Mouse (Mus musculus) liver, embryonic 14.5 days (tissue): Measurements from ENCODE around the gene Rft1. TPM values are rescaled to one million over a fixed set of nuclear protein-coding genes. Genes with fewer than 3 reads are reported as not detected.

Source experiments
- ATAC-seq: fragments of 200-750 bp; cut with Nextera tagmentation; 2 replicates; pipeline ENCODE4 v1.8.0; 2017; ENCODE audit warnings: moderate number of reproducible peaks, mild to moderate bottlenecking, moderate library complexity; ENCODE audit not compliant: insufficient read depth
- DNase-seq, 3 experiments: peaks; one replicate each; pipeline ENCODE4 v3.0.0-alpha.2; 2012 to 2013; ENCODE audit warnings: low read depth in 3 of 3, low spot score in 3 of 3
- H3K27ac ChIP-seq: fragments of 300-500 bp; sonication (generic); 2 replicates; pipeline ENCODE4 v1.5.1; 2014; ENCODE audit warnings: moderate library complexity, mild to moderate bottlenecking, control low read depth, inconsistent platforms
- H3K27me3 ChIP-seq: fragments of 300-500 bp; sonication (generic); 2 replicates; pipeline ENCODE4 v1.6.1; 2014; ENCODE audit warnings: mild to moderate bottlenecking, low read length, moderate library complexity; ENCODE audit not compliant: control insufficient read depth, insufficient read depth
- H3K36me3 ChIP-seq: fragments of 300-500 bp; sonication (generic); replicated peaks from 2 replicates; pipeline ENCODE4 v1.6.1; 2014; ENCODE audit warnings: low read depth; ENCODE audit not compliant: control insufficient read depth, insufficient read depth
- H3K4me1 ChIP-seq, 2 experiments: fragments of 200-500 bp in 1 of 2; fragments of 300-500 bp in 1 of 2; sonication (generic) in 1 of 2; replicated peaks; 2 replicates each; pipeline ENCODE4 v1.6.1; 2012 to 2014; ENCODE audit warnings: antibody characterized with exemption in 1 of 2, inconsistent platforms in 1 of 2, low read length in 1 of 2; ENCODE audit not compliant: control insufficient read depth in 2 of 2, insufficient read depth in 2 of 2
- H3K4me2 ChIP-seq: fragments of 300-500 bp; sonication (generic); 2 replicates; pipeline ENCODE4 v1.6.1; 2014; ENCODE audit warnings: low read depth, mild to moderate bottlenecking, control low read depth, moderate library complexity
- H3K4me3 ChIP-seq, 2 experiments: fragments of 200-500 bp in 1 of 2; fragments of 300-500 bp in 1 of 2; sonication (generic) in 1 of 2; 2 replicates each; pipeline ENCODE4 v1.5.1; 2012 to 2014; ENCODE audit warnings: low read depth in 2 of 2, low read length in 2 of 2, mild to moderate bottlenecking in 2 of 2, control low read depth in 1 of 2, inconsistent platforms in 1 of 2, moderate library complexity in 1 of 2; ENCODE audit not compliant: insufficient read depth in 1 of 2
- H3K9ac ChIP-seq: fragments of 300-500 bp; sonication (generic); replicated peaks from 2 replicates; pipeline ENCODE4 v1.6.1; 2014; ENCODE audit warnings: mild to moderate bottlenecking, control low read depth, moderate library complexity
- H3K9me3 ChIP-seq: fragments of 300-500 bp; sonication (generic); 2 replicates; pipeline ENCODE4 v1.6.1; 2016; ENCODE audit warnings: low read length, mixed read lengths; ENCODE audit not compliant: control insufficient read depth
- CTCF ChIP-seq: IDR thresholded peaks from 2 replicates; pipeline ENCODE4 v1.5.1; 2016; ENCODE audit warnings: antibody characterized with exemption, low read depth, control low read depth
- EP300 ChIP-seq: IDR thresholded peaks from 2 replicates; pipeline ENCODE4 v1.6.1; 2016; ENCODE audit warnings: antibody characterized with exemption, low read depth
- WGBS: fragments of 180-500 bp; shearing (Covaris S2); extraction: QIAGEN DNeasy Blood & Tissue Kit; methylation state at CpG from one replicate; pipeline ENCODE4 v1.1.7; 2014; ENCODE audit not compliant: insufficient replicate concordance; 5-methylcytosine and 5-hydroxymethylcytosine counted together
- polyA plus RNA-seq, 2 experiments: library from polyadenylated mRNA; depleted of rRNA in 1 of 2; stranded (reverse) in 1 of 2; unstranded in 1 of 2; fragments of >200 nt; fragmentation: Nextera tagmentation in 1 of 2; extraction: Ambion mirVana in 1 of 2; gene quantifications; 2 replicates each; pipeline versions ENCODE4 v1.2.1 to v1.2.3; 2012 to 2014

The Rft1 gene
- 3.0 and 3.4 TPM in 2 replicates for polyA plus RNA-seq (2012; rRNA removed)
- polyA plus RNA-seq (2014; fragmentation: Nextera tagmentation; extraction: Ambion mirVana): 2.8 and 2.9 TPM in 2 replicates

- TF ChIP-seq CTCF (peak; percentile 55), EP300 (no peak)
- H3K4me2 ChIP-seq: peak within 1 kb of the TSS; percentile 75
- H3K9ac ChIP-seq: peak within 1 kb of the TSS; percentile 75
- H3K36me3 ChIP-seq: no peaks in the 10 kb centered on the region
- no peaks in the 10 kb centered on the region for H3K27me3 ChIP-seq
- H3K9me3 ChIP-seq: no peaks in the 10 kb centered on the region
- H3K4me3 ChIP-seq: peak within 1 kb of the TSS; percentile 68 to 97
- ATAC-seq: peak; percentile 95
- H3K27ac ChIP-seq: no peak within 1 kb of the TSS
- 2% methylated on average over 38 of the region's 38 CpGs for WGBS
- DNase-seq: peak; percentile 88 to 90 (median 88)
- H3K4me1 ChIP-seq: peaks cover 5 to 10% of the 10 kb centered on the region in 2 experiments
Observed at GRCm38 (mm10) chr14:30653943-30654659, at the start of gene Rft1. Rft1 (plus strand) TSS chr14:30654360.

DNA sequence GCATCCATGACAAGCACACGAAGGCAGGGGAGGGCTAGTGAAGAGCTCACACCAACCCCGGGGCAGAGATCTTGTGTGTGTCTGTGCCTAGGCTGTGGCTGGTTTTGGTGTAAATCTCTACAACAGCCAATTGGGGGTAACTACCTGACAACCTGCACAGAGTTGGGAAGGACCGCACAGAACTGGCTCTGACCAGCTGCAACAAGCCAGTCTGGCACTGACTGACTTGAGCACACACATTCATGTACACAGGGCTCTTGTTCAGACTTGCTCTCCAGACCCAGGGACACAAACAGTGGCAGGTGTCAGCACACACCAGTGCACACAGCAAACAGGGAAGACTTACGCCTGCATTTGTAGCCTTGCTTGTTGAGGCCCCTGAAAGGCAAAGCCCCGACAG, 47.3 kb upstream of the Rft1 start:
- ATAC-seq (no peak), DNase-seq (no peak)
- H3K27ac ChIP-seq: no peak overlapping the region
- H3K36me3 ChIP-seq: no peaks in the 10 kb centered on the region; the same call in 1 of the 2 replicates
- no peaks in the 10 kb centered on the region for H3K9me3 ChIP-seq
- H3K4me1 ChIP-seq: no peaks in the 10 kb centered on the region
- H3K4me2 ChIP-seq: no peak overlapping the region
- no peaks in the 10 kb centered on the region for H3K27me3 ChIP-seq
- no peak overlapping the region for H3K9ac ChIP-seq
- WGBS: 76% methylated on average over 5 of the region's 5 CpGs
- no peak overlapping the region for H3K4me3 ChIP-seq
- no peak for TF ChIP-seq EP300
- TF ChIP-seq CTCF: no peak

- H3K27ac ChIP-seq: no peak overlapping the region
- no peak overlapping the region for H3K4me2 ChIP-seq
- H3K9ac ChIP-seq: no peak overlapping the region
- no peak for TF ChIP-seq EP300
- TF ChIP-seq CTCF: no peak
- DNase-seq (no peak), ATAC-seq (no peak)
- no peaks in the 10 kb centered on the region for H3K9me3 ChIP-seq
- no peak overlapping the region for H3K4me3 ChIP-seq
- H3K36me3 ChIP-seq: no peaks in the 10 kb centered on the region; the same call in 1 of the 2 replicates
- 51% methylated on average over 4 of the region's 4 CpGs for WGBS
- 0 out of 4 replicates have a peak, but pooled peaks cover 0 to 3% of the 10 kb centered on the region in 2 experiments for H3K4me1 ChIP-seq
- no peaks in the 10 kb centered on the region for H3K27me3 ChIP-seq
Observed at GRCm38 (mm10) chr14:30607696-30608095, 46.5 kb upstream of the Rft1 start.

DNA sequence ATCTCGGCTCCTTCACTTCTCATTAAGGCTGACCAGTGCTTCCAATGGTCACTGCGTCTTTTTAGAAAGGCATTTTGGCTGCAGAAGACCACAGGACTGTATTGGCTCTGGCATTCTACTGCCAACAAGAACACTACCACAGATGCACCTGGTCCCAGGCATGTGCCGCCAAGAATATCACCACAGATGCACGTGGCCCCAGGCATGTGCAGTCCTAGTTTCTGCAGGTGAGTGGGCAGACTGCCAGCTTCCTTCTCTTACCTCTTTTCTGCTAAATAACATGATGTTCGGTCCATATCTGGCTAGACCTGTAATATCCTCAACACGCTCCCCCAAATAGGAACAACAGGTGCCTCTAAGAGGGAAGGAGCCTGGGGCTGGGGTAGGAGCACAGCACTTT, 46.0 kb upstream of the Rft1 start:
- H3K4me1 ChIP-seq: 0 out of 4 replicates have a peak, but pooled peaks cover 0 to 3% of the 10 kb centered on the region in 2 experiments
- no peak overlapping the region for H3K9ac ChIP-seq
- H3K9me3 ChIP-seq: no peaks in the 10 kb centered on the region
- no peak overlapping the region for H3K4me2 ChIP-seq
- 75% methylated on average over 6 of the region's 6 CpGs for WGBS
- no peak overlapping the region for H3K4me3 ChIP-seq
- TF ChIP-seq EP300 (no peak), CTCF (no peak)
- no peaks in the 10 kb centered on the region; the same call in 1 of the 2 replicates for H3K36me3 ChIP-seq
- ATAC-seq (no peak), DNase-seq (no peak)
- no peaks in the 10 kb centered on the region for H3K27me3 ChIP-seq
- H3K27ac ChIP-seq: no peak overlapping the region

- 60% methylated on average over 3 of the region's 3 CpGs for WGBS
- Histone ChIP-seq H3K4me2 (no peak overlapping the region), H3K4me3 (no peak overlapping the region), H3K9me3 (no peaks in the 10 kb centered on the region), H3K27ac (no peak overlapping the region), H3K27me3 (no peaks in the 10 kb centered on the region), H3K36me3 (no peaks in the 10 kb centered on the region; the same call in 1 of the 2 replicates), H3K4me1 (0 out of 4 replicates have a peak, but pooled peaks cover 0 to 3% of the 10 kb centered on the region in 2 experiments), H3K9ac (no peak overlapping the region)
- ATAC-seq: no peak
- DNase-seq: no peak
- TF ChIP-seq CTCF (no peak), EP300 (no peak)
Observed at GRCm38 (mm10) chr14:30609499-30609898, 44.7 kb upstream of the Rft1 start.
